Mouse (Mus musculus) retina, adult 2 months (tissue): Measurements from ENCODE around the gene Il10rb.

Experiments
- DNase-seq: peaks from one replicate; pipeline ENCODE4 v3.0.0-alpha.2; 2012; ENCODE audit warnings: low read depth, low spot score

Gene Il10rb

GRCm38 (mm10) chr16:91405640-91406584, at the start of gene Il10rb:
Gene Il10rb, plus strand, starts transcription at chr16:91406164.
- no peak for DNase-seq

GRCm38 (mm10) chr16:91356760-91357525, 49.0 kb upstream of the Il10rb start:
- no peak for DNase-seq

DNA sequence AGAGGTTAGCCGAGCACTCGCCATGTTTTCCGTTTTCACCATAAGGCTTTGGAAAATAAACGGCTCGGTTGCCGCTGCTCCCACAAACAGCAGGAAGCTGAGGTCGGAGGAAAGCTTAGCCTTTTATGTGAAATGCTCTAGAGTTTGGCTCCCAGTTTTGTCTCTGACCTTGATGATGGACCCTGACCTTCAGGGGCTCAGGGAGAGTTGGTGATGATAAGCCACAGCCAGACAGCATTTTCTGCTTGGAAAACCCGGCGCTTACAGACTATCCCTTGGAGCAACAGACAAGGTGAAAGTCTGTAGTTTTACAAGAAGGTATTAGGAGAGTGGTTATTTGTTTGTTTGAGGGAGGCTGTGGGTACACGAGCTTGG, 48.5 kb upstream of the Il10rb start:
- no peak for DNase-seq

- peak; percentile 42 for DNase-seq
Observed at GRCm38 (mm10) chr16:91358555-91358954, 47.4 kb upstream of the Il10rb start.

- no peak for DNase-seq
Observed at GRCm38 (mm10) chr16:91359531-91359930, 46.4 kb upstream of the Il10rb start.

DNA sequence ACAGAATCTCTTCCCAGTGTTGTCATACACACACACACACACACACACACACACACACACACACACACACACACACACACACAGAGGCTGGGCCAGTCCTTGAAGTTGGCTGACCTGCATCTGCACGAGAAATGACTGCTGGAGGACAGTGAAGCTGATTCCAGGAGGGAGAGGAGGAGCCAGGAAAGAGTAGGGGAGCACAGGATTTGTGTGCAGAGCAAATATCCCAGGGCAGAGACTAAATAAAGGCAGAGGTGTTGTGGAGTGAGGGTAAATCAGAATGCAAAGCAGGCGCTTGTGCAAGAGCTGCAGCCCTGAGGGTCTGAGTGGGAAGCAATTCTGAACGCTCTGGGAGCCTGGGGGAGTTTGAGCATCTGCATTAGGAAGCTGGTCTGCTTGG, 45.8 kb upstream of the Il10rb start:
- DNase-seq: no peak

GRCm38 (mm10) chr16:91362006-91362405, 44.0 kb upstream of the Il10rb start:
- DNase-seq: no peak

DNA sequence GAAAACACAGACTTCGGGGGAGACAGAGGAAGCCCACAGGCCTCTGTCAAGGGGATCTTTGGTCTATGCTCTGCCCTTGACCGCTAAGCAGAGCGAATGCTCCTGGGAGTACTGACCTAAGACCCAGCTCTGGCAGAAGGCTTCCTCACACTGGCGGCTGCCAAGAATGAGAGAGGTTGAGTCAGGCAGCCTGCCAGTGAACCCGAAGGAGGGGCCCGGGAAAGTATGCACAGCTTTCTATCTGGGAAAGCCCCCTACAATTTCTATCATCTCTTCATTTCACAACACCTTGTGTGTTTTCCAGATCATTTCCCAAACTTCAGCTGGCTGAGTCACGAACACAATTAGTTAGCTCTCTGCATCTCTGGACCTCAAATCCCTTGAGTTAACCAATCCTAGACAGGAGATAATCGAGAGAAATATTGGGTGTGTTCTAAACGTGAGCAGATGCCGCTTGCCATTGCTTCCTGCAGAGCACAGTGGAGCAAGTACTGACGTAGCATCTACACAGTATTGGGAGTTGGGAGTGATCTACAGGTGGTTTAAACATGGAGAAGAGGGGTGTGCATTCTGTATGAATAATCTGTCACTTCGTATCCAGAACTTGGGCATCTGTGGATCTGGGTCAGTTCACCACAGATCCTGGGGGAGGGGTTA, 43.2 kb upstream of the Il10rb start:
- DNase-seq: no peak

GRCm38 (mm10) chr16:91363483-91363882, 42.5 kb upstream of the Il10rb start:
- DNase-seq: no peak

GRCm38 (mm10) chr16:91366567-91366966, 39.4 kb upstream of the Il10rb start:
- DNase-seq: no peak

- DNase-seq: no peak
Observed at GRCm38 (mm10) chr16:91367066-91367465, 38.9 kb upstream of the Il10rb start.

DNA sequence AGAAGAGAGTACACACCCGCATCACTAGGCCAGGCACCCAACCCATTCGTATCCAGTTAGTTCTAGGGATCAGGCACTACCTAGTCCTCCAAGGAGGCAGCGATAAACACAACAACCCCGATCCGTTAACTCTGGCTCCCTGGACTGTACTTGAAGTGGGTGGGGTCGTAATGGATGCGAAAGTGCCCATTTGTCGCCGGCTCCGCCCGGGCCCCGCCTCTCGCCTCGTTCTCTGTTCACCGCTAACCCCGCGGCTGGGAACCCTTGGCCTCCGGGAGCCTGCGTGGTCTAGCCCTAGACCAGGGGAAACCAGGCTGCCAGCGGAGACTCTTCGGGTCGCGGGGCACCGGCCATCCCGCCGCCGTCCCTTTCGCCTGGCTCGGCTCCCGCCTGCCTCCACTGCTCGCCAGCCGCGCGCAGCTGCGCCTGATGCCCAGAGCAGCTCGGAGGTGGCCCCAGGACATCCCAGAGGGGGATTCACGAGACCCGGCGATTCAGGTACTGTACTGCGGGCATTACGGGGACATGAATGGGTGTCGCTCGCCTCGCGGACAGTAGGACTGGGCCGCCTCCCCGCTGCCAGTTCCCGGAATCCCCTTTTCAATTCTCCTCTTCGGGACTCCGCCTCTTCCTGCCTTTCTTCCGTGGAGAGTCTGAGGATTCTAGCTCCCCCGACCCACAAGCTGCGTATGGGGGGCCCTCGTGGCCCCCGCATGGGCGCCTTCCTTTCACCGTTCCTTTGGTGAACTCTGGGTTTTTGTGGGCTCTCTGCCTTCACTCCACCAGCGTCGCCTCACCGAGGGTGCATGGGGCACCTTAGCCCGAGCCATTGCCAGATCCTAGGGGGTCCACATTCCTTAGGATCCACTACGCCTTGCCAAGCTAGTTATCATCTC, 33.1 kb upstream of the Il10rb start, which contains the start of gene Ifnar2:
Gene Ifnar2, plus strand, starts transcription at position 207 of the 896 bp plus-strand sequence.
- DNase-seq: no peak

- DNase-seq: no peak
Observed at GRCm38 (mm10) chr16:91373473-91374252, 32.3 kb upstream of the Il10rb start.

- DNase-seq: no peak
Observed at GRCm38 (mm10) chr16:91374253-91374634, 31.7 kb upstream of the Il10rb start.

- DNase-seq: no peak
Observed at GRCm38 (mm10) chr16:91376701-91377100, 29.3 kb upstream of the Il10rb start.

GRCm38 (mm10) chr16:91378431-91378986, 27.5 kb upstream of the Il10rb start:
- no peak for DNase-seq

DNA sequence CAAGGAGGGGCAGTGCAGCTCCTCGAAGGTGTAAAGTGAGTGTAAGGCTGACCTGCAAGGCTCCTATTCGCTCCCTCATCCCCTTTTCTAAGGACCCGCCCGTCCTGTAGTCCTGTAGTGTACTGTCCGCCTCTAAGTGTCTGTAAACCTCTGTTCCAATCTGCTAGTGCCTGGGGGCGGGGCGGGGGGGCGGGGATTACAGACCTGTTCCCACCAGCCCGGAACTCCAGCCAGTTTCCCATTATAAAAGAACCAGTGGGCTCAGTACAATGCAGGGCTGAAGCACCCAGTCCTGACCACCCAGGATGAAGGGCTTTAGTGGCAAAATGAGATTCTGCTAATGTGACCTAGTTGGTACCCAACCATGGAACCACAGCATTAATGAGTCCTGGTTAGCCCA, 27.0 kb upstream of the Il10rb start:
- no peak for DNase-seq

DNA sequence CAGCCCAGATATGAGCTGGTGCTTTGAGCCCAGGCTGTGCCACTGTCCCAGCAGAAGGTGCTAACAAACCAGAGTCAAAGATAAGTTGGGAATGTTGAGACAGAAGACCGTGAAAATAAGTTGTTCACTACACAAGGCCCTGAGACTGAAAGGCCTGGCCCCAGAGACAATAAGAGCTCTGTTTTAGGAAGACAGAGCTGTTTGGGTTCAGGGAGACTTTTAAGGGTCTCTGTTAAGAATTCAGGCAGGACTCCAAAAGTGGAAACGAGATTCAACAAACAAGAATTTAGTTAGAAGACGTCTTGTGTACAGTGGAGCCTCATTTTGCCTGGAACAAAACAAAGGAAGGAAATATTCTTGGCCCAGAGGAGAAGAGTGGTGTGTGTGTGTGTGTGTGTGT, 26.6 kb upstream of the Il10rb start:
- no peak for DNase-seq

DNA sequence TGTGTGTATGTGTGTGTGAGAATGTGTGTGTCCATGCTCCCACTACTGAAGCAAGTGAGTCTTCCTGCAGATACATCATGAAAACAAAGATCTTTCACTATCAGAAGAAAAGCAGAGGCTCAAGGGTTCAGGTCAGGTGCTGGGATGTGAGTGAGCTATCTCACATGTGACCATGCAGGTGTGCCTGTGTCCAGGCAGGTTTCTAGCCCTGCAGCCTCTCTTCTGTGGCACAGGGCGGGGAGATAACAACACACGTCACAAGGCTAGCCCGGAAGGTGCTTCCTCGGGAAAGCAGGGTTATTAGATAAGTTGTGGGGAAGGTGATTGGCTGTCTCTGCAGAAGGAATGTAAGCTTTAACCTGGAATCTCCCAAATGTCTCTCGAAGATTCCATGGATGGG, 25.8 kb upstream of the Il10rb start:
- DNase-seq: no peak

DNA sequence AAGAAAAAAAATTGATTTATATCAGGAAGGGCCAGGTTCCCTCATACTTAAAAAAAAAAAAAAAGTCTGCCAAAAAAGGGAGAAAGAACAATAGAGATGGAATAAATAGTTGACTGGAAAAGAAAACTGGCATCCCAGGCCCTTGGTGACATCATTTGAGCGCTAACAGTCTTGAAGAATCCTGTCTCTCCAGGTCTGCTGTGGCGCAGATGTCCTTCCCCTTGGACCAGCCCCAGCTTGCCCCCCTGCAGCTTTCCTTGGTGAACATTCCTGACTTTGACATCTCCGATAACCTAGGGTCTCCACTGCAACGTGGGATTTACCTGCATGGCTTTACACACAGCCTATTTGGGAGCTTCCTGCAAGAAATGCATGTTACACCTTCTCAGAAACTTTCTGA, 24.4 kb upstream of the Il10rb start:
- no peak for DNase-seq
